Mouse (Mus musculus): ENCODE data around the gene Smyd3.

GRCm38 (mm10) chr1:178972055-178972454 lies 545.8 kb downstream of the Smyd3 start:
- TF ChIP-seq CTCF (IDR thresholded peaks at IDR 0.05; ENCODE audit: low read depth, low read length) (no peak), GATA1 (IDR thresholded peaks at IDR 0.05; ENCODE audit: borderline replicate concordance, low read length) (no peak), TAL1 (conservative IDR thresholded peaks at IDR 0.05; ENCODE audit: low read depth, low read length) (no peak), POLR2AphosphoS5 (IDR thresholded peaks at IDR 0.05; ENCODE audit: insufficient replicate concordance, low read depth, low read length) (no peak), GATA2 (IDR thresholded peaks at IDR 0.05; ENCODE audit: borderline replicate concordance, low read depth, low read length) (no peak)

All from G1E (cell line).